Mouse (Mus musculus) MEL (cell line): ENCODE data around the gene Cenps. TPM values are rescaled to one million over a fixed set of nuclear protein-coding genes. Genes with fewer than 3 reads are reported as not detected.

ENCODE experiments used
- DNase-seq: peaks from one replicate; pipeline ENCODE4 v3.0.0; 2011; ENCODE audit warnings: low read depth, low spot score
- H3K27ac ChIP-seq: 2 replicates; pipeline ENCODE4 v1.5.1; 2012; ENCODE audit warnings: low read depth, mild to moderate bottlenecking, control low read depth, low read length, moderate library complexity; ENCODE audit not compliant: control insufficient read depth
- H3K27me3 ChIP-seq, 2 experiments: fragments of 150-350 bp in 1 of 2; sonication (generic) in 1 of 2; 2 replicates each; pipeline ENCODE4 v1.6.1; 2012; ENCODE audit warnings: low read length in 2 of 2, mild to moderate bottlenecking in 2 of 2, improper control_type of control experiment in 1 of 2, moderate library complexity in 1 of 2; ENCODE audit not compliant: insufficient read depth in 2 of 2, control insufficient read depth in 1 of 2
- H3K36me3 ChIP-seq, 2 experiments: 2 replicates each; pipeline ENCODE4 v1.6.1; 2012 to 2014; ENCODE audit warnings: low read length in 2 of 2, improper control_type of control experiment in 1 of 2, inconsistent platforms in 1 of 2, mild to moderate bottlenecking in 1 of 2; ENCODE audit not compliant: insufficient read depth in 2 of 2, control insufficient read depth in 1 of 2
- H3K4me1 ChIP-seq, 2 experiments: fragments of 150-350 bp in 1 of 2; sonication (generic) in 1 of 2; 2 replicates each; pipeline ENCODE4 v1.6.1; 2012; ENCODE audit warnings: low read length in 2 of 2, improper control_type of control experiment in 1 of 2, mild to moderate bottlenecking in 1 of 2; ENCODE audit not compliant: insufficient read depth in 2 of 2, control insufficient read depth in 1 of 2
- H3K4me3 ChIP-seq, 2 experiments: fragments of 150-350 bp in 1 of 2; sonication (generic) in 1 of 2; 2 replicates each; pipeline ENCODE4 v1.5.1; 2012; ENCODE audit warnings: low read depth in 2 of 2, low read length in 2 of 2, mild to moderate bottlenecking in 2 of 2, moderate library complexity in 2 of 2, control low read depth in 1 of 2, improper control_type of control experiment in 1 of 2; ENCODE audit not compliant: control insufficient read depth in 1 of 2, insufficient read depth in 1 of 2
- H3K79me2 ChIP-seq: 2 replicates; pipeline ENCODE4 v1.6.1; 2012; ENCODE audit warnings: mild to moderate bottlenecking, low read length, moderate library complexity; ENCODE audit not compliant: control insufficient read depth, poor library complexity, insufficient read depth
- H3K9ac ChIP-seq: 2 replicates; pipeline ENCODE4 v1.6.1; 2012; ENCODE audit warnings: low read depth, mild to moderate bottlenecking, control low read depth, low read length, moderate library complexity; ENCODE audit not compliant: control insufficient read depth, poor library complexity, severe bottlenecking
- H3K9me3 ChIP-seq: fragments of 150-350 bp; sonication (generic); replicated peaks from 2 replicates; pipeline ENCODE4 v1.6.1; 2012; ENCODE audit warnings: mild to moderate bottlenecking, low read length, improper control_type of control experiment, moderate library complexity; ENCODE audit not compliant: insufficient read depth
- CHD1 ChIP-seq: IDR thresholded peaks from 2 replicates; pipeline ENCODE4 v1.6.1; 2012; ENCODE audit warnings: low read depth, mild to moderate bottlenecking, inconsistent platforms, low read length, improper control_type of control experiment
- EP300 ChIP-seq, 2 experiments: IDR thresholded peaks; 2 replicates each; pipeline ENCODE4 v1.6.1; 2011; ENCODE audit warnings: improper control_type of control experiment in 2 of 2, low read length in 2 of 2, low read depth in 1 of 2, mild to moderate bottlenecking in 1 of 2
- ETS1 ChIP-seq: IDR thresholded peaks from 2 replicates; pipeline ENCODE4 v1.6.1; 2012; ENCODE audit warnings: low read depth, mild to moderate bottlenecking, inconsistent platforms, low read length, improper control_type of control experiment, moderate library complexity
- GATA1 ChIP-seq: IDR thresholded peaks from 2 replicates; pipeline ENCODE4 v1.6.1; 2011; ENCODE audit warnings: low read depth, low read length, improper control_type of control experiment
- MAX ChIP-seq: IDR thresholded peaks from 2 replicates; pipeline ENCODE4 v1.6.1; 2011; ENCODE audit warnings: low read length, improper control_type of control experiment
- MAZ ChIP-seq: IDR thresholded peaks from 2 replicates; pipeline ENCODE4 v1.6.1; 2012; ENCODE audit warnings: low read depth, mild to moderate bottlenecking, inconsistent platforms, low read length, improper control_type of control experiment
- MXI1 ChIP-seq: IDR thresholded peaks from 2 replicates; pipeline ENCODE4 v1.6.1; 2011; ENCODE audit warnings: mild to moderate bottlenecking, low read depth, low read length, improper control_type of control experiment
- MYB ChIP-seq: IDR thresholded peaks from 2 replicates; pipeline ENCODE4 v1.6.1; 2011; ENCODE audit warnings: mild to moderate bottlenecking, low read depth, low read length, improper control_type of control experiment
- MYC ChIP-seq: IDR thresholded peaks from 2 replicates; pipeline ENCODE4 v1.6.1; 2011; ENCODE audit warnings: low read depth, mild to moderate bottlenecking, low read length, improper control_type of control experiment, moderate library complexity
- NRF1 ChIP-seq: IDR thresholded peaks from 2 replicates; pipeline ENCODE4 v1.6.1; 2014; ENCODE audit warnings: low read depth, mild to moderate bottlenecking, inconsistent platforms, low read length, improper control_type of control experiment, moderate library complexity; ENCODE audit not compliant: poor library complexity, insufficient read depth, severe bottlenecking
- POLR2A ChIP-seq, 2 experiments: IDR thresholded peaks; 2 replicates each; pipeline ENCODE4 v1.6.1; 2011 to 2012; ENCODE audit warnings: low read length in 2 of 2, mild to moderate bottlenecking in 2 of 2, control low read depth in 1 of 2, improper control_type of control experiment in 1 of 2, low read depth in 1 of 2, moderate library complexity in 1 of 2; ENCODE audit not compliant: control insufficient read depth in 1 of 2, insufficient read depth in 1 of 2, poor library complexity in 1 of 2
- POLR2AphosphoS2 ChIP-seq: IDR thresholded peaks from 2 replicates; pipeline ENCODE4 v1.6.1; 2011; ENCODE audit warnings: low read length, improper control_type of control experiment
- POLR2AphosphoS5 ChIP-seq: IDR thresholded peaks from 2 replicates; pipeline ENCODE4 v1.6.1; 2012; ENCODE audit warnings: low read depth, borderline replicate concordance, mild to moderate bottlenecking, inconsistent platforms, low read length, moderate library complexity, mixed read lengths
- RAD21 ChIP-seq: IDR thresholded peaks from 2 replicates; pipeline ENCODE4 v1.6.1; 2011; ENCODE audit warnings: mild to moderate bottlenecking, low read depth, low read length, improper control_type of control experiment
- SMC3 ChIP-seq: IDR thresholded peaks from 2 replicates; pipeline ENCODE4 v1.6.1; 2011; ENCODE audit warnings: low read depth, low read length, improper control_type of control experiment
- TAL1 ChIP-seq: IDR thresholded peaks from 2 replicates; pipeline ENCODE4 v1.6.1; 2012; ENCODE audit warnings: mild to moderate bottlenecking, inconsistent platforms, low read length, moderate library complexity, mixed read lengths
- TBP ChIP-seq: IDR thresholded peaks from 2 replicates; pipeline ENCODE4 v1.8.0; 2011; ENCODE audit warnings: low read depth, low read length, improper control_type of control experiment
- TCF12 ChIP-seq: IDR thresholded peaks from 2 replicates; pipeline ENCODE4 v1.6.1; 2014; ENCODE audit warnings: low read depth, mild to moderate bottlenecking, inconsistent platforms, low read length, improper control_type of control experiment, moderate library complexity
- UBTF ChIP-seq: IDR thresholded peaks from 2 replicates; pipeline ENCODE4 v1.6.1; 2012; ENCODE audit warnings: low read depth, mild to moderate bottlenecking, inconsistent platforms, low read length, improper control_type of control experiment, moderate library complexity, borderline replicate concordance; ENCODE audit not compliant: insufficient read depth
- USF2 ChIP-seq, 2 experiments: IDR thresholded peaks; 2 replicates each; pipeline ENCODE4 v1.6.1; 2011 to 2012; ENCODE audit warnings: improper control_type of control experiment in 2 of 2, low read length in 2 of 2, borderline replicate concordance in 1 of 2, inconsistent platforms in 1 of 2, low read depth in 1 of 2, mild to moderate bottlenecking in 1 of 2; ENCODE audit not compliant: insufficient read depth in 1 of 2
- polyA plus RNA-seq, 2 experiments: library from polyadenylated mRNA; stranded (reverse) in 1 of 2; unstranded in 1 of 2; fragments of >175 nt in 1 of 2; fragments of >200 nt in 1 of 2; gene quantifications; 2 replicates each; pipeline versions ENCODE4 v1.2.1 to v1.2.4; 2012; ENCODE audit warnings: low replicate concordance in 2 of 2, low read depth in 1 of 2; ENCODE audit not compliant: insufficient read length in 2 of 2, insufficient read depth in 1 of 2, missing spikeins in 1 of 2
- total RNA-seq: library from RNA; depleted of rRNA; stranded (reverse); fragments of 300-350 nt; gene quantifications from 2 replicates; pipeline ENCODE4 v1.2.3, GENCODE M21; 2012

The Cenps gene
- total and polyA plus RNA-seq, 3 experiments, result 13.4 to 60.7 TPM; not detected in 1

GRCm38 (mm10) chr4:149131021-149131752, 6.2 kb downstream of the Cenps start:
- Histone ChIP-seq H3K27me3 (no peaks in the 10 kb centered on the region), H3K79me2 (no peaks in the 10 kb centered on the region), H3K9me3 (no peaks in the 10 kb centered on the region), H3K4me3 (no peak overlapping the region), H3K9ac (no peak overlapping the region), H3K36me3 (peaks cover 0 to 2% of the 10 kb centered on the region in 2 experiments; a peak in 3 of 4 replicates), H3K27ac (no peak overlapping the region), H3K4me1 (peaks cover 0 to 1% of the 10 kb centered on the region in 2 experiments; a peak in 1 of 4 replicates)
- DNase-seq, result no peak
- TF ChIP-seq GATA1 (no peak), ETS1 (no peak), NRF1 (no peak), SMC3 (no peak), POLR2AphosphoS2 (no peak), POLR2AphosphoS5 (no peak), MAZ (no peak), MXI1 (no peak), EP300 (IDR thresholded peaks at IDR 0.05; ENCODE audit: low read depth in 1 of 2, low read length in 2 of 2) (no peak), RAD21 (no peak)

- no peaks in the 10 kb centered on the region for H3K36me3 ChIP-seq
- DNase-seq, result no peak
- H3K4me1 ChIP-seq, result no peaks in the 10 kb centered on the region
- H3K27ac ChIP-seq, result no peak overlapping the region
- TF ChIP-seq TBP (no peak), MAX (no peak), CHD1 (no peak), UBTF (no peak), TAL1 (no peak), MYC (no peak), USF2 (IDR thresholded peaks at IDR 0.05; ENCODE audit: borderline replicate concordance in 1 of 2, insufficient read depth in 1 of 2, low read depth in 1 of 2, low read length in 2 of 2) (no peak), POLR2A (IDR thresholded peaks at IDR 0.05; ENCODE audit: control insufficient read depth in 1 of 2, insufficient read depth in 1 of 2, low read depth in 1 of 2, low read length in 2 of 2, poor library complexity in 1 of 2) (no peak), MYB (no peak), TCF12 (no peak)
- TF ChIP-seq, all 39 proteins: peak for 0
- H3K9me3 ChIP-seq, result no peaks in the 10 kb centered on the region
- H3K27me3 ChIP-seq, result no peaks in the 10 kb centered on the region
- H3K4me3 ChIP-seq, result no peak overlapping the region
- H3K9ac ChIP-seq, result no peak overlapping the region
- no peaks in the 10 kb centered on the region for H3K79me2 ChIP-seq
Observed at GRCm38 (mm10) chr4:149128467-149128866, 9.0 kb downstream of the Cenps start.
